Mouse (Mus musculus): ENCODE results near the gene Cyld.
"Not testable (repeated sequence)": the region's sequence is repeated elsewhere in the genome, so short reads cannot be mapped to it uniquely, and the experiment has no call there.

Cyld gene

GRCm38 (mm10) chr8:88689151-88689550, 7.7 kb upstream of the Cyld start:
- DNase-seq (ENCODE audit: low read depth, low spot score), result no peak

GRCm38 (mm10) chr8:88689891-88690290, 6.9 kb upstream of the Cyld start:
- no peak for DNase-seq (ENCODE audit: low read depth, low spot score)

GRCm38 (mm10) chr8:88691342-88691948, 5.4 kb upstream of the Cyld start:
- no peak for DNase-seq (ENCODE audit: low read depth, low spot score)

GRCm38 (mm10) chr8:88691961-88692360, 4.9 kb upstream of the Cyld start:
- DNase-seq (ENCODE audit: low read depth, low spot score), result no peak

- no peak for DNase-seq (ENCODE audit: low read depth, low spot score)
These were observed 4.0 kb upstream of the Cyld start for GRCm38 (mm10) chr8:88692866-88693265.

GRCm38 (mm10) chr8:88693376-88693775, 3.5 kb upstream of the Cyld start:
- no peak for DNase-seq (ENCODE audit: low read depth, low spot score)

GRCm38 (mm10) chr8:88694291-88694690, 2.5 kb upstream of the Cyld start:
- no peak for DNase-seq (ENCODE audit: low read depth, low spot score)

- DNase-seq (ENCODE audit: low read depth, low spot score), result no peak
These were observed 600 bp upstream of the Cyld start for GRCm38 (mm10) chr8:88696228-88696627.

GRCm38 (mm10) chr8:88697642-88698031, 809 bp downstream of the Cyld start:
- no peak for DNase-seq (ENCODE audit: low read depth, low spot score)

GRCm38 (mm10) chr8:88698048-88698447, 1.2 kb downstream of the Cyld start:
- no peak for DNase-seq (ENCODE audit: low read depth, low spot score)

- no peak for DNase-seq (ENCODE audit: low read depth, low spot score)
These were observed 4.8 kb downstream of the Cyld start for GRCm38 (mm10) chr8:88701611-88702010.

GRCm38 (mm10) chr8:88702816-88703215, 6.0 kb downstream of the Cyld start:
- DNase-seq (ENCODE audit: low read depth, low spot score), result no peak

- DNase-seq (ENCODE audit: low read depth, low spot score), result no peak
These were observed 26.6 kb downstream of the Cyld start for GRCm38 (mm10) chr8:88723256-88723963.

- peak; percentile 78 for DNase-seq (ENCODE audit: low read depth, low spot score)
These were observed 58.5 kb downstream of the Cyld start for GRCm38 (mm10) chr8:88755175-88755791.

GRCm38 (mm10) chr8:88761980-88762379, 65.2 kb downstream of the Cyld start:
- no peak for DNase-seq (ENCODE audit: low read depth, low spot score)

- no peak for DNase-seq (ENCODE audit: low read depth, low spot score)
These were observed 74.4 kb downstream of the Cyld start for GRCm38 (mm10) chr8:88771241-88771640.

GRCm38 (mm10) chr8:88774593-88775297, 77.9 kb downstream of the Cyld start:
- DNase-seq (ENCODE audit: low read depth, low spot score), result no peak

GRCm38 (mm10) chr8:88775298-88775646, 78.4 kb downstream of the Cyld start:
- DNase-seq (ENCODE audit: low read depth, low spot score), result no peak

GRCm38 (mm10) chr8:88780142-88780541, 83.3 kb downstream of the Cyld start:
- DNase-seq (ENCODE audit: low read depth, low spot score), result no peak

- DNase-seq (ENCODE audit: low read depth, low spot score), result no peak
These were observed 84.5 kb downstream of the Cyld start for GRCm38 (mm10) chr8:88781283-88781682.

- no peak for DNase-seq (ENCODE audit: low read depth, low spot score)
These were observed 86.9 kb downstream of the Cyld start for GRCm38 (mm10) chr8:88783722-88784121.

- not testable (repeated sequence) for DNase-seq (ENCODE audit: low read depth, low spot score)
These were observed 91.5 kb downstream of the Cyld start for GRCm38 (mm10) chr8:88788335-88788734.
